Mouse (Mus musculus) heart, postnatal 14 days (tissue): ENCODE results near the gene Lactb. TPM values are rescaled to one million over a fixed set of nuclear protein-coding genes. Genes with fewer than 3 reads are reported as not detected.

ENCODE experiments used
- DNase-seq, 2 experiments: peaks; one replicate each; pipeline ENCODE4 v3.0.0; 2021 to 2022
- intact Hi-C: fragments of 180-260 bp; cut with DNase I; formaldehyde crosslinking; loops from one replicate; pipeline ENCODE4 v1.15.1; 2025
- long read RNA-seq, 2 experiments: library from polyadenylated mRNA; stranded (forward); transcript quantifications; one replicate each; pipeline ENCODE4 v2.0.0; 2021
- total RNA-seq, 2 experiments: library from RNA; stranded (reverse); gene quantifications; 2 replicates each; pipeline ENCODE4 v1.2.3; 2021

Gene Lactb
- total RNA-seq, result 10 to 100 TPM; 22.6 to 23.8 TPM
- long read RNA-seq, experiment 1, transcript Lactb-201 (6 exons, 2,031 nt), result major isoform, 32 of 38 reads
- long read RNA-seq, experiment 1, partial matches to known transcripts, result 0 of 38 reads
- long read RNA-seq, experiment 1, other reads (novel, unspliced or antisense), result 4 of 38 reads
- long read RNA-seq, experiment 2, transcript Lactb-201 (6 exons, 2,031 nt), result major isoform, 30 of 36 reads
- long read RNA-seq, experiment 2, partial matches to known transcripts, result 3 of 36 reads
- long read RNA-seq, experiment 2, other reads (novel, unspliced or antisense), result 2 of 36 reads

DNA sequence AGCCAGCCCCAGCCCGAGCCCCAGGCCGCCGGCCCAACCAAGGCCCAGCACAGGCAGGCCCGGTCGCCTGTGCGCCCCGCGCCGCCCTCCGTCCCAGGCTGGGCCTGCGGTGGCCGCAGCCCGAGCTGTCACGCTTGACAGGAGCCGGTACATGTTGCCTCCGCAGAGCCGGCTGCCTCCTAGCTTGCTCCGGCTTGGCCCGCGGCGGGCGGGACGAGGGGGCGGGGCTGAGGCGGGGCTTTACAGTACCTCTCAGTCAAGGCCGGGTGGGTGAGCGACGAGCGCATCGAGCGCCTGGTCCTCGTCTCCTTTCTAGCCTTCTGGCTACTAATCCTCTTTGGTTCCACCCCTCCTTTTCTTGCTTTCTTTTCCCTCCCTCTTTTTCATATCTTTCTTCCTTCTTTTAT is at the start of gene Lactb:
TSS of gene Lactb (minus strand) at position 246 of the 407 bp plus-strand sequence.
- intact Hi-C loops, result no loop called here
- DNase-seq, result peak; percentile 96

DNA sequence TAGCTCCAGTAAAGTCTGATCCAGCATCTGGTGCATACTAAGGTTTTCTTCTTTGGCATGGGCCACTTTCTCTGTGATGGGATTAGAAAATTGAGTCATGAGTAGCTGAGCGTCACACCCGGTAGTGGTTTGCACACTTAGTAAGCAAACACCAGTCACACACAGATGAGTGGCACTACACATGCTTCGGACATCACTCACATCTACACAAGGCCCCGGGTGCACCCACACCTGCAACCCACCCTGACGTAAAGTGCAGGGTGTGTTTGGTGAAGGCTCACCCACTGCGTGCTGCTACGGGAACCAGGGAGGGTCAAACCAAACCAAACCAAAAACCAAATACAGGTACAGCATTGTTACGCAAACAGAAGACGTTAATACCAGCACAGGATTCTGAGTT is 48.1 kb upstream of the Lactb start:
- intact Hi-C loops, result no loop called here
- DNase-seq, result no peak

DNA sequence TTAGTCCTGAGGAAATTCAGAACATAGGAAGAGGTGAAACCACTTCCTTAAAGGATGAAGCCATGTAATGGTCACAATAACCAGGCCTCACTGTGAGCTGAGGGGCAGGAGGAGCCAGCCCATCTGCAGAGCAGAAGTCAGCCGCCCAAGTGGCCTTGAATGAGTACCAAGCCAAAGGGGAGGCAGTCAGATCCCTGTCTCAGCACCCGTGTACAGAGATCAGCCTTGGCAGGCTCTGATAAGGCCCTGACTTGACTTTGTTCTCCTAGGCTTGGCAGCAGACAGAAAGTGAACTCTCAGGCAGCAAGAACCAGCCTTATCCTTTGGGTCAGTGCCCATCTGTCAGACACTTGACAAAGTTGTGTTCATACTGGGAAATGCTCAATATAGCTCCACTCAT is 44.8 kb upstream of the Lactb start:
- intact Hi-C loops, result no loop called here
- DNase-seq, result no peak

DNA sequence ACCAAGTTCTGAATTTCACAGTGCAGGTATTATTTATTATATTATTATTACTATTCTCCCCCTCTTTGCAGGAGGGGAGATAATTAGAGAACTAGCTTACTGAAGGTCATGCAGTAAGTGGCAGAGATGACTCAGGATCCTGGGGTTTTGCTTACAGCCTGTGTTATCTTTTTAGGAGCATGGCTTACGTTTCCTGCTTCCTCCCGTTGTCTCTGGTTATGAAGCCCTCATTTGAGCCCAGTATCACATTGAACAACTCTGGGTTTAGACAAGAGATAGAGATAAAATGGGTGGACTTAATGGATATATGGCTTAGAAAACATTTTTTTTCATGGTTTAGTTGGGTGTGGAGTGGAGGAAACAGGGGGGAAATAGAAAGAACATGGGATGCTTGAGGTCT is 38.2 kb upstream of the Lactb start:
- intact Hi-C loops, result no loop called here

DNA sequence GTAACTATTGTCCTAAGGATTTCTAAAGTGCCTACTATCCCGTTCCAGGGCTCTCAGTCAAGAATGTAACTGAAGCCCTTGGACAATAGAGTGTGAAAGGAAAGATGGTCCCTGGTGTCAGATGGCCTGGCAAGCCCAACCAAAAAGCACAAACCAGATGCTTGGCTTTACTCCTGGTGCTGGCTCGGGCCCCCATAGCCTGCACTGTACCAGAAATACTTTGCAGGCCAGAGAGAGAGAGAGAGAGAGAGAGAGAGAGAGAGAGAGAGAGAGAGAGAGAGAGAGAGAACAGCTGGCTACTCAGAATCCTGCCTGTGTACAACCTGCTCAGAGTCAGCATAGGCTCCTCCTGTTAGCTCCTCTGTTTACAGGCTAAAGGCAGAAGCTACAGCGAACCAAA is 37.2 kb upstream of the Lactb start:
- peak; percentile 74 to 86 for DNase-seq
- intact Hi-C loops, result no loop called here

More for the DNA sequence above, 38.2 kb upstream of the Lactb start:
- no peak for DNase-seq

DNA sequence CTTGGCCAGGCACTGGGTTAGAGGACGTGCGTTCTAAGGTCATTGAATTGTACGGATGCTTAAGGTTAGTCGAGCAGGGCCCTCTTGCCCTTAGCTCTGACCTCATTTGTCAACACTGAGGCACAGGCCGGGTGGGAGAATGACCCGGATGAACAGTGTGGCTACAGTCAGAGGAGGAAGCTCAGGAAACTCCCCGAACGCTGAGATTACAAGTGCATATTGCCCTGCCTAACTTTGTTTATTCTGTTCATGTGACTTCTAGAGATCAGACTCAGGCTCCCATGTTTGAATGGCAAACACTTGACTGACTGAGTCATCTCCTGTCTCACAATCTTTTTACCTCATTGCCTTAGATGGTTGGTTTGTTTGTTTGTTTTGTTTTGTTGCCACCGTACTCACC is 36.2 kb upstream of the Lactb start:
- no peak for DNase-seq
- intact Hi-C loops, result no loop called here

DNA sequence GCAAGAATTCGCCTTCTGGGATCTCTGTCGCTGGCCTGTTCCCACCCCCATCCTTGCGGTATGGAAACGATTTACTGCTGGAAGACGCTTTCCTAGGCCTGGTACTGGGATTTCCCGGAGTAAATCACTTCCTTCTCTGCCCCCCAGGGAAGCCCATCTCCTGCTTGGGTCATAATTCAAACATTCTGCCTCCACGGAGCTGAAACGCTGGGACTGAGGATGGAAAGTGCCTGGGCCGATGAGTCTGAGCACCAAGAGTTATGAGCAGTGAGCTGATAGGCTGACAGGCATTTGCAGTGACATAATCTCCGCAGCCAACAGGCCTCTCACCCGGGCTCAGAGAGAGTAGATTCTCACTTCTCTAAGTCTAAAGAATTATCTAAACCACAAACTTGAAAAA is 33.5 kb upstream of the Lactb start:
- intact Hi-C loops, result no loop called here
- DNase-seq, result no peak

DNA sequence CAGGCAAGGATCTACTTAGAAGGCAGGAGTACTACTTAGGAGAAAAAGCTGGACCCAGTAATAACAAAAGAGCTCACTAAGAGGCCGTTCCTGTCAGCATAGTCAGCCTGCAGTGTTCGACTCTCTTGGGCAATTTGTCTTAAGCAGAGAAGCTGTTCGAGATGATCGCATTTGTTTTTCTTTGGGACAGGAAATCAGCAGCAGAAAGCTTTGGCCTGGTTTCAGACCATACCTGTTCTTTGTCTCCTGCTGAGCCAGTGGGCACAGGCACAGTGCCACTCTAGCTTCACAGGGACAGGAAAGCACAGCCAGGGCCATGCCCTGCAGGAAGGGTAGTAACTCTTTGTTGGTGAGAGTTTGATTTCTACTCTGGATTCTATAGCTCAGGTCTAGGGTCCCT is 31.1 kb upstream of the Lactb start:
- DNase-seq, result no peak
- intact Hi-C loops, result no loop called here

DNA sequence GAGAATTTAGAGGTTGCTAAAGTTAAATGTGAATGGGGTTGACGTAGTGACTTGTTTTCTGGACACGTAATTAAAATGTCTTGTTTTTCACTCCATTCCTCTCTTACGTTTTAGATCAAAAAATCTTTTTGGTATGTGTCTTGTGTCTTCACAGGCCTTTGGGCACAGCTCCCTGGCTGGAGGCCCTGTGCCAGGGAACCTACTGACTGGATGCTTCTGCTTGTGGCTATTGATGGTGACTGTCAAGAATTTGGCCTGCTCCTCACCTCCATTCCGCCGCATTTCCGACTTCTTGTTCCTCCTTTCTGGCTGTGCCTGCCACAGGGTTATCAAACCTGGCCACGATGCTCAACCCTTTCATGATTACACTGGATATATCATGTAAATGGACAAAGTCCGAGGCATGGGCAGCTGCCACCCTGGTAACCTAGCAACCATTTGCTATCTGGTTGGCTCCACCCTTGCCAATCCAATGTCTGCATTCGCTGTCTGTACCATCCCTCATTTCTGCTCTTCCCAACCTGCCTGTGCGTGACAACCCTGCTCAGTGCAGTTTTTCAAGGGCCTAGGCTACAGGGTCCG is 30.0 kb upstream of the Lactb start:
- no peak for DNase-seq
- intact Hi-C loops, result no loop called here

DNA sequence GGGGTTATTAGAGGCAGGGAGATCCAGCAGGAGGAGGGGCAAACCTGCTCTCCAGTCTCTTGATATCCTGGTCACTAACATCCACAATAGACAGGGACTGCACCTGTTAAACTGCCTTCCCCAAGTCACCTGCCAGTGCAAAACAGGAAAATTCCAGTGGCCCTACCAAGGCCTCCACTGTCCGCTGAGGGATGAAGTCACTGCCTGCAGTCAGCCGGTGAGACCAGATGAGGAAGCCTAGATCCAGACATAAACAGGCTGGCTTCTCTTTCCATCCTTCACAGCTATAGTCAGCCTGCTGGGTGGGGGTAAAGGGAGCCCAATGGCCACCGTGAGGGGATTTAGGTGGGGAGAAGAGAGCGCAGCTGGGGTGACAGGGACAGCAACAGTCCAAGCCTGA is 28.4 kb upstream of the Lactb start:
- intact Hi-C loops, result loop anchor here (5.0 kb wide), 3 partner anchors 154 to 269 kb away; no protein-coding TSS in a partner anchor

DNA sequence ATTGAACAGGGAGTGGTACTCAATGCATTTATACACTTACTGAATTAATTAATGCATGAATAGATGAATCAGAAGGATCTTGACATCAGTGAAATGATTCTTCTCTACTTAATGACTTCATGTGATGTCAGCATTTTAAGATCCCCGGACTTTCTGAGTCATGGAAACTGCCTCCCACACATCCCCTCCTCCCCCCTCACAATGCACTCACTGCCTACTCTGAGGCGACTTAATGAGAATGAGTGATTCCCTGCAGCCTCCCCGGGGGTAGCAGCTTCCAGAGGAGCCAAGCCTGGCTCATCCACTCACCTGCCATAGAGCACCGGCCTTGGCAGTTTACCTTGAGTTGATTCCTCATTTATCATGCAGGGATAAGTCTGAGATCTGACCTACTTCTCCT is 27.9 kb upstream of the Lactb start:
- intact Hi-C loops, result loop anchor here (5.0 kb wide), 3 partner anchors 154 to 269 kb away; no protein-coding TSS in a partner anchor
- DNase-seq, result no peak

More for the DNA sequence above, 28.4 kb upstream of the Lactb start:
- DNase-seq, result no peak

DNA sequence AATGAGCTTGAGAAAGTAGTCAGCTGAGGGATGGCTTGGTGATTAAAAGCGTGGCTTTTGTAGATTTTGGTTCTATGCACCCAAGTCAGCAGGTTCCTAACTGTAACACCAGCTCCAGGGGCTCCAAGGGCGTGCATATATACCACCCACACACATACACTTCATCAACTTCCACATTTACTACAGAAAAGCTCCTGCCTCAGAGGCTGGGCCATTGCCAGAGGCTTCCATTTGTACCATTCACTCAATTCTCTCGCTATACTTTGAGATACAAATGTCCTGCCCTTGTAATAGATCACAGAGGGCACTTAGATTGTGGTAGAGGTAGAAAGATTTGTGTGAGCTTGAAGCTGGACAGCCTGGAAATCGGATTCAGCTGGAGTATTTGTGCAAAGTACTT is 26.2 kb upstream of the Lactb start:
- intact Hi-C loops, result loop anchor here (1.0 to 5.0 kb wide), 4 partner anchors 43 to 271 kb away; no protein-coding TSS in a partner anchor
- no peak for DNase-seq

DNA sequence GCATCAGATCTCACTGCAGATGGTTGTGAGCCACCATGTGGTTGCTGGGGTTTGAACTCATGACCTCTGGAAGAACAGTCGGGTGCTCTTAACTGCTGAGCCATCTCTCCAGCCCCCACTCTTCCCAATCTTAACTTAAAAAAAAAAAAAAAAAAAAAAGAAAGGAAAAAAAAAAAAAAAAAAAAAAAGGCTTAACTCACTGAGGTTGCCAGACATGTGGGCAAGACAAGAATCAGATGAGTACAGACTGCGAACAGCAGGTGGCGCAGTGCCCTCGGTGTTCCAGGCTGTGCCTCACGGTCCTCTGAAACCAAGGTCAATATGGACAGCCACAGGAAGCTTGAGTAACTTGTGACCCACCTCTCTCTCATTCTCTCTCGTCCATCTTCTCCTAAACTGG is 25.8 kb upstream of the Lactb start:
- peak; percentile 85 to 88 for DNase-seq
- intact Hi-C loops, result loop anchor here (1.0 to 5.0 kb wide), 4 partner anchors 43 to 271 kb away; no protein-coding TSS in a partner anchor

DNA sequence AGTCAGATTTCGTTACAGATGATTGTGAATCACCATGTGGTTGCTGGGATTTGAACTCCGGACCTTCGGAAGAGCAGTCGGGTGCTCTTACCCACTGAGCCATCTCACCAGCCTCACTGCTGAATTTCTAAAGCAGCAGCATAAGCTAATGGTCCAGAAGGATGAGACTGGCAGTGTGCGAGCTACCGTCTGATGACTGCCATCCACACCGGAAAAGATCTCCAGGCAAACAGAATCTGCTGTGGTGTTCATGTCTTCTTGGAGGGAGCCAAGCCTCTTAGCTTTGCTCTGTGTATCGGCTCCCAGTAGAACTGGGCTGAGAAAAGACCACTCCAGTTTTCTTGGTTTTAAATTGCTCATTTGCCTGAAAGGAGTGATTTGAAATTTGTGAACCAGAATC is 24.4 kb upstream of the Lactb start:
- intact Hi-C loops, result loop anchor here (5.0 kb wide), 3 partner anchors 158 to 273 kb away; no protein-coding TSS in a partner anchor
- no peak for DNase-seq

DNA sequence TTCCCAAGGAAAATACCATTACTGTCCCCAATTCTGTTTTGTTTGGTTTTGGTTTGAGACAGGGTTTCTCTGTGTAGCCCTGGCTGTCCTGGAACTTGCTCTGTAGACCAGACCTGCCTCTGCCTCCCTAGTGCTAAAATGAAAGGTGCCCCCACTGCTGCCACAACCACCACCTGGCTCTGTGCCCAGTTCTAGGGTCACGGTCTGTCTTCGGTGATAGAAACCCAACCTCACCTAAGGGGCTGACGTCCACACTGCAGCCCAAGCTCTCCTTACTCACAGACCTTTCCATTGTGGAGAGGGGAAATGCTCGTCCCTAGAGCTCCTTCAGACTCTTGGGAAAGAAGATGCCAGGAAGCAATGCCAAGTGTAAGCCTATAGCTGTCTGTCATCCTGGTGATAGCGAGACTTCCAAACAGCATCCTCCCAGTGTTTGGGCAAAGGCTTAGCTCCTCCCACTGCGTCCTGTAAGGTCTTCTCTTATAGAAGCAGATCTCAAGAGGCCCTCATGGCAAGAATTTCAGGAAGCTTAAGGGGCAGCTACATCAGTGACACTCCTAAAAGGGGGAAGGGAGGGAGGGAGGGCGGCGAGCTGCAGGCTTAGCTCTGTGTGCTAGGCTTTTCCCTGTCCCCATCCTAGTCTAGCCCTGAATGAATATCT is 16.6 kb upstream of the Lactb start:
- DNase-seq, result no peak
- intact Hi-C loops, result no loop called here

DNA sequence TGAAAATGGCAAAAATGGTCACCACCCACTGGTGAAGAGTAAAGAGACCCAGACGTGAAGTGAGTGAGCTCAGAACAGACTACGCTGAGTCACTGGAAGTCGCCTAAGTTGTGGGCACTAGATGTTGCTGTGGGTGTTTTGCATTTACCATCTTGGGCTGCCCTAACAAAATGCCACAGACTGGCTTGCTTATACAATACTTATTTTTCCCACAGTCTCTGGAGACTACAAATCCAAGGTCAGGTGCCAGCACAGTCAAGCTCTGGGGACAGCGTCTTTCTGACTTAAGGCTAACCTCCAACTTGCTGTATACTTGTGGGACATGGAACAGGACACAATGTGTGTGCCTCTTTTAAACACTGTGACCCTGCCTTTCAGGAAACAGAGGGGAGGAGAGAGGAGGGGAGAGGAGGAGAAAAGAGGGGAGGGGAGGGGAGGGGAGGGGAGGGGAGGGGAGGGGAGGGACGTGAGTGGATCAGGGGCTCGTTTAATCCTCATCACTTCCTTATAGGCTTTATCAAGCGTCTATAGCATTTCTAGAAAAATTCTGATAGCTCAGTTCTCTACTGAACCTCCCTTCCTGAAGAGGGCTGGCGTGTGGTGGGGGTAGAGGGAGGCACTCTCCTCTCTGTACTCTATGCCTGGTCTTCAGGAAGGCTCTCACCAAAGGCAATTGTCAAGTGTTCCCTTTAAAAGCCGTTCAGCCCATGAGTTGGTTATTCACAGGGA is 15.9 kb upstream of the Lactb start:
- no peak for DNase-seq
- intact Hi-C loops, result no loop called here

DNA sequence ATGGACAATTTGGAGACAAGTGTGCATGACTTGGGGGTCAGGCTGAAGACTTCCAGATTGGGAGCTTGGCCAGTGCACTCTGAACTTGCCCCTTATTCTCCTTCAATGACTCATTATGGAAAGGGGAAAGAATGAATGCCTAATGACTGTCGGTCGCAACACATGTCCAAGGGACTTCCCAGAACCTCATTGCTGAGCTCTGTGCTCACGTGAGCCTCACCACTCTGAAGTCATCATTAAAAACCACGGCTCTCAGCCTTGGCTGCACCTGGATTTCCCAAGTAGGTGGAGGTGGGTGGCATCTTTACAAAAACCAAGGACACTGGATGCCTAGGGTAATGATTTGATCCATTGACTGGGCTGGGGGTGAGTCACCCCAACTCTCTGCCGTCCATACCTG is 14.8 kb upstream of the Lactb start:
- DNase-seq, result no peak
- intact Hi-C loops, result no loop called here

DNA sequence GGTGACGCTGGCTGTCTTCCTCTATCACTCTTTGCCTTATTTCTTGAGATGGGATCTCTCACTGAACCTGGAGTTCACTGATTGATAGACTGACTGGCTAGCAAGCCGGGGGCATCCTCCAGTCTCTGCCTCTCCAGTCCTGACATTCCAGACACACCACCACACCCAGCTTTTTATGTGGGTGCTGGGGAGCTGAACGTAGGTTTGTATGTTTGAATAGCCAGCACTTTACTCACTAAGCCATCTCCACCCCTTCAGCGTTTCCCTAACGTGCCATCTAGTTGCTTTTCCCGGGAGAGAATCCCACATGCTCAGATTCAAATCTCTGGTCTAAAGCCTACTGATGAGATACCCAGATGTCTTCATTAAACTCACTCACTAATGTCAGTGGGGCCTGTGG is 14.3 kb upstream of the Lactb start:
- no peak for DNase-seq
- intact Hi-C loops, result no loop called here

DNA sequence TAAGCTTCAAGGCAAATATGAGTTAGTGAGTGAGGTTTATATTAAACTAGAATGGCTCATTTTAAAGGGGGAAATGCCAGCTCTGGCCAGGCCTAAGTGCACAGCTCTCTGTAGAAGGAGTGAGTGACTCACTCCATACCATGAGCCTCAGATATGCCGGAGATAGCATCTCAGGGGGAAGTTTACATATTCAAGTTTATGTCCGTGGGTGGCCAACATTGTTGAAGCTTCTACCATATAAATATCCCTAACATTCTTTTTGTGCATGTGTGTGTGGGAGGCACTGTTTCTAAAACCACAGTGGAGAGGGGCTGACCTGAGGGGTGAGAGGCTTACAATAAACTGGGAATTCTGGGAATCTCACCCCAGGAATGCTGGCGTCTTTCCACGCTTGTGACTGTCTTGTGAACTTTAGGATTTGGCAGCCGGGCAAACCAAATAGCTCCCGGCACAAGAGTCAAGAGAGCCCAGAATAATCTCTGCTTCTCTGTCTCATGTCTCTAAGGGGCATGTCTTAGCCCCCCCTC is 13.7 kb upstream of the Lactb start:
- intact Hi-C loops, result no loop called here
- DNase-seq, result peak; percentile 32 to 58

DNA sequence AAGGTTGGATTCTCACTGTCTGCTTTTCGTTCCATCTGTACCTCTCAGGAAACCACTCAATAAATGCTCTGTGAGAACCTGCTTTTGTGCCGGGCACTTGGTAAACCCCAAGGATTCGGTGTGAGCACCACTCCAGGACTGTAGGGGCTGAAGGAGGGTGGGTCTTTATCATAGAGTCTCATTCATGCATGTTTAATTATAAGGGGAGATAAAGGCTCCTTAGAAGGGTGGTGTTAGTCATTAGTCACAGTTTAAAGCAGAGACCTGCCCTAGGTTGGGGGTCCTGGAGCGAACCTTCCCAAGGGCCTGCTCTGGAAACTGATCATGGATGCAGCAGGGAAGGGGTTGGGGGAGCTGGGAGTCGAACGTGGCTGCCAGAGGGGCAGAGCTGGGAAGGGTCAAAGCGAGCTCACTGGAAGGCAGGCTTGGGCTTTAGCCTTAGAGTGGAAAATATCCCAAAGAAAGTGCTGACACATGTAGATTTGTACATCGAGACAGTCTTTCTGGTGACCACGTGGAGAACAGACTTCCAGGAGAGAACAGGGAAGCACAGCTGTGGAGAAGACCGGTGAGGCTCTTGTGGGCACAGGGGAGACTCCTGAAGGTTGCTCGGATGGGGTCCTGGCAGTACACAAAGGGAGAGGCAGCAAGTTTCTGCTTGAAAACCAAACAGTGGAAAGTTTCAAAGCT is 13.1 kb upstream of the Lactb start:
- intact Hi-C loops, result no loop called here

More for the DNA sequence above, 13.1 kb upstream of the Lactb start:
- no peak for DNase-seq
